Mouse (Mus musculus) forelimb bud, embryonic 11.5 days (tissue): ENCODE measurements around the gene Midn.

Experiments
- DNase-seq: peaks from one replicate; pipeline ENCODE4 v3.0.0-alpha.2; 2012; ENCODE audit warnings: low read depth, low spot score

Gene Midn

GRCm38 (mm10) chr10:80143664-80144063 is 4.4 kb upstream of the Midn start:
- no peak for DNase-seq

- no peak for DNase-seq
Measured at GRCm38 (mm10) chr10:80144159-80144558, 3.9 kb upstream of the Midn start.

- no peak for DNase-seq
Measured at GRCm38 (mm10) chr10:80144864-80145838, 2.9 kb upstream of the Midn start.

GRCm38 (mm10) chr10:80145896-80146295 is 2.2 kb upstream of the Midn start:
- DNase-seq = no peak

- no peak for DNase-seq
Measured at GRCm38 (mm10) chr10:80146568-80147011, 1.5 kb upstream of the Midn start.

GRCm38 (mm10) chr10:80147146-80147718 is 840 bp upstream of the Midn start:
- no peak for DNase-seq

- peak; percentile 93 for DNase-seq
Measured at GRCm38 (mm10) chr10:80148610-80149290, 678 bp downstream of the Midn start.

- DNase-seq = peak; percentile 99
Measured at GRCm38 (mm10) chr10:80149291-80150225, 1.5 kb downstream of the Midn start.

- peak; percentile 80 for DNase-seq
Measured at GRCm38 (mm10) chr10:80150226-80151210, 2.4 kb downstream of the Midn start.

- DNase-seq = peak; percentile 59
Measured at GRCm38 (mm10) chr10:80151211-80152034, 3.4 kb downstream of the Midn start.

- no peak for DNase-seq
Measured at GRCm38 (mm10) chr10:80152071-80152872, 4.2 kb downstream of the Midn start.

GRCm38 (mm10) chr10:80152873-80153260 is 4.8 kb downstream of the Midn start:
- DNase-seq = no peak

GRCm38 (mm10) chr10:80153713-80154112 is 5.6 kb downstream of the Midn start:
- no peak for DNase-seq

GRCm38 (mm10) chr10:80154384-80154783 is 6.3 kb downstream of the Midn start:
- DNase-seq = no peak

- DNase-seq = no peak
Measured at GRCm38 (mm10) chr10:80155277-80155676, 7.2 kb downstream of the Midn start.

GRCm38 (mm10) chr10:80156002-80156751 is 8.1 kb downstream of the Midn start:
- DNase-seq = no peak

GRCm38 (mm10) chr10:80156752-80157053 is 8.6 kb downstream of the Midn start:
- DNase-seq = no peak
